11 mouse cellular contexts compared by ENCODE assay signal in genomic region chr13:53948056-53948455, GRCm38 (mm10).
DNase-seq lines count a peak whose midpoint lies in the region; TF ChIP-seq lines count a peak whose summit lies in the region.
"Had no signal": no experiment of that assay in that cellular context is flagged by ENCODE, and none has a peak within 500 bp of the region (broad histone marks: within the 10 kb centered on the region; RNA-seq: fewer than 3 reads in every experiment).

No protein-coding gene starts in this region.

- no peak for TF ChIP-seq POLR2A in heart, adult 2 months (IDR thresholded peaks at IDR 0.05; ENCODE audit: insufficient read depth, low read depth, low read length)

- TF ChIP-seq CTCF in heart, adult 2 months (IDR thresholded peaks at IDR 0.05) = no peak

- no peak overlapping the region for H3K4me3 ChIP-seq in heart, adult 2 months
- no peak overlapping the region for H3K4me3 ChIP-seq in embryonic facial prominence, embryonic 10.5 days
- H3K4me3 ChIP-seq: midbrain, embryonic 13.5 days had no signal

- intact Hi-C loops in heart, postnatal 14 days (cut with DNase I) = no loop called here
- intact Hi-C loops in heart, adult 2 months (cut with DNase I) = no loop called here

- no peak for TF ChIP-seq EP300 in heart, adult 2 months (IDR thresholded peaks at IDR 0.05; ENCODE audit: insufficient read depth, low read depth, low read length)

- no peaks in the 10 kb centered on the region for H3K27me3 ChIP-seq in heart, adult 2 months (ENCODE audit: control insufficient read depth, insufficient read depth, low read length)
- no peaks in the 10 kb centered on the region for H3K27me3 ChIP-seq in embryonic facial prominence, embryonic 10.5 days (replicated peaks; ENCODE audit: low read depth, poor library complexity, severe bottlenecking)
- H3K27me3 ChIP-seq: midbrain, embryonic 13.5 days had no signal

- H3K9ac ChIP-seq in heart, adult 2 months (ENCODE audit: low read depth, low read length) = no peak overlapping the region
- H3K9ac ChIP-seq: midbrain, embryonic 13.5 days had no signal

- peak; percentile 17 to 44 for DNase-seq in heart, postnatal 14 days
- DNase-seq in heart, adult 2 months = no peak
- peak; percentile 18 for DNase-seq in ovary, postnatal 14 days (ENCODE audit: low spot score)
- DNase-seq in ovary, adult 18-20 months (ENCODE audit: low spot score) = no peak
- DNase-seq in embryonic facial prominence, embryonic 10.5 days (ENCODE audit: low spot score) = peak; percentile 67
- peak; percentile 48 for DNase-seq in yolk sac, embryonic 10.5 days (ENCODE audit: low spot score)
- DNase-seq in spleen, postnatal 10 days (ENCODE audit: low spot score in 2 of 2) = no peak
- no peak for DNase-seq in layer of hippocampus, postnatal 14 days (ENCODE audit: low spot score in 2 of 2)
- DNase-seq: cerebellum, adult 11-12 months; thymus, postnatal 14 days had no signal

- H3K79me2 ChIP-seq in heart, adult 2 months (replicated peaks; ENCODE audit: control insufficient read depth, insufficient read depth, low read length) = no peaks in the 10 kb centered on the region

- 4% methylated on average over 4 of the region's 4 CpGs for WGBS in heart, adult 2 months
- 3% methylated on average over 4 of the region's 4 CpGs for WGBS in embryonic facial prominence, embryonic 10.5 days

- H3K27ac ChIP-seq in heart, adult 2 months = no peak overlapping the region
- H3K27ac ChIP-seq in embryonic facial prominence, embryonic 10.5 days (replicated peaks) = no peak overlapping the region
- H3K27ac ChIP-seq: midbrain, embryonic 13.5 days had no signal

- H3K36me3 ChIP-seq in heart, adult 2 months (ENCODE audit: control insufficient read depth, insufficient read depth, low read length) = no peaks in the 10 kb centered on the region; the same call in 1 of the 2 replicates
- no peaks in the 10 kb centered on the region for H3K36me3 ChIP-seq in embryonic facial prominence, embryonic 10.5 days (replicated peaks)
- H3K36me3 ChIP-seq: midbrain, embryonic 13.5 days had no signal

- H3K4me1 ChIP-seq in heart, adult 2 months (ENCODE audit: control insufficient read depth, insufficient read depth, low read length) = peaks cover 1% of the 10 kb centered on the region; the same call in 1 of the 2 replicates
- no peaks in the 10 kb centered on the region for H3K4me1 ChIP-seq in embryonic facial prominence, embryonic 10.5 days
- H3K4me1 ChIP-seq: midbrain, embryonic 13.5 days had no signal

- H3K9me3 ChIP-seq in embryonic facial prominence, embryonic 10.5 days = no peaks in the 10 kb centered on the region
- H3K9me3 ChIP-seq: midbrain, embryonic 13.5 days had no signal

Comparison
In these comparisons a context has a peak if more than half of its experiments do, and no peak if none do; other contexts are left out.
1. DNase-seq: peak in heart, postnatal 14 days (2 of 2), ovary, postnatal 14 days (single experiment), embryonic facial prominence, embryonic 10.5 days (single experiment) and yolk sac, embryonic 10.5 days (single experiment); none in heart, adult 2 months (0 of 2), ovary, adult 18-20 months (single experiment), spleen, postnatal 10 days (0 of 2) and layer of hippocampus, postnatal 14 days (0 of 2).